Mouse (Mus musculus) cerebellum, postnatal 14 days (tissue): Measurements from ENCODE around the gene Cdkl4.

Experiments
- DNase-seq, 2 experiments: peaks; one replicate each; pipeline ENCODE4 v3.0.0; 2021; ENCODE audit warnings: mixed read lengths in 2 of 2

Gene Cdkl4

DNA sequence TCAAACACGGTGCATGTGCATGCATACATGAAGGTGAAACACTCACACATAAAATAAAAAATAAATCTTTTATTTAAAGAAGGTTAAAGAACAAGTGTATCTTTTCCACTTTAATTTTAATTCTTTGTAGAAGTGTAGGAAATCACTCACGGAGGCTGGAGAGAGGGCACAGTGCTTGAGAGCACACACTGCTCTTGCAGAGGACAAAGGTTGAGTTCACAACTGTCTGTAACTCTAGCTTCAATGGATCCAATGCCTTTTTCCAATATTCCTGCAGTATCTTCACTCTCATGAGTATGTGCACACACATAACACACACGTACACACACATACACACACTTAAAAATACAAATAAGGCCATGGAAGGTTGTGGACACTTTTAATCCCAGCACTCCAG, 67.2 kb downstream of the Cdkl4 start:
- no peak for DNase-seq

DNA sequence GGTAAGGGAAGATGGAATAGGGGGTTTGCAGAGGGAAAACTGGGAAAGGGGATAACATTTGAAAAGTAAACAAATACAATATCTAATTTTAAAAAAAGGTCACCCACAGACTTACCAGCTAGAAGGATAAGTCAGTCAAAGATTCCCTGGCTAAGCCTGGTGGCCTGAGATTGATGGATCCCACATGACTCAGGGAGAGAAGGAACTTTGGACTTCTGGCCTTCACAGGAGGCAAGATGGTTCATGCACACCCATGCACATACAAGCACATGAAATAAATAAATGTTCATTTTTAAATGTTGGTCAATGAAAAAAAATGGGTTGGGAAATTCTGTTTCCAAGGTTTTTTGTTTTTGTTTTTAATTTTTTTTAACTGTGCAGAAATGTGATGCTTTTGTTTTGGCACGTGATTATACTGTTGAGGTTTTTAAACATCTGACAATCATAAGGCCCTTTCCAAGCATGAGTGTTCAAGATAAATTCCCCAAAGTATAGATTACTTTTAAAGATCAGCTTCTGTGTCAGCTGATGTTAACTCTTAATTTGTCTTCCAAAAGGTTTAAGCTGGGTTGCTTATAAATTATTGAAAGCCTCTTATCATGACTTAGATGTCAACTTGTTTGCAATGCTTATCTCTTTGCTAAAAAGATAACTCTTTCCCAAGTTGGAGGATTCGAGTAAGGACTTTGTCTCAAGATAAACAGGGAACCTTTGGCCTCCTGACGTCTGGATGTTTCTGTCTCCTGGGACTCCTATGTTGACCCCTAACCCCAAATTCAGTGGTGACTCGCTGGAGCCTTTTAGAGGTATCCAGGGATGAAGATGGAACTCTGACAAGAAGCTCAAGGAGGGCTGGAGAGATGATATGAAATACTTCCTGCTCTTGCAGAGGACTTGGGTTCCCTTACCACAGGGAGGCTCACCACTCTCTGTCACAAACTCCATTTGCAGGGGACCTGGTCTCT, 67.8 kb downstream of the Cdkl4 start:
- no peak for DNase-seq

DNA sequence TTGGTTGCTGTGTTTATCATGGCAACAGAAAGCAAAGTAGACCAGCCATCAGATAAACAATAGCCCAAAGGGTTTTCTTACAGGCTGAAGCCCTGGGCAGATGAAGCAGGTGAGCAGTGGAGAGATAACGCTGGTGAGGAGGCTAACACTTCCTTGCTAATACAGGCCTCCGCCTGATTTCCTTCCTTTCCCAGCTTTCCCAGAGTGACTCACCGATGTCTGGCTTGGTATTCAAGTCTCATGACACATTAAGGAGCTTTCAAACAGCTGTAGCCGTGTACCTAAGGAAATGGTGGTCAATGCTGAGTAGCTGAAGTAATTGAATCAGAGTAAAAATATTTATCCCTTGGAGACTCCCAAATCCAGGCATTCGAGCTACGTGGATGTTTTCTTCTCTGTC, 71.8 kb downstream of the Cdkl4 start:
- no peak for DNase-seq

- no peak for DNase-seq
Observed at GRCm38 (mm10) chr17:80505342-80505741, 72.3 kb downstream of the Cdkl4 start.

DNA sequence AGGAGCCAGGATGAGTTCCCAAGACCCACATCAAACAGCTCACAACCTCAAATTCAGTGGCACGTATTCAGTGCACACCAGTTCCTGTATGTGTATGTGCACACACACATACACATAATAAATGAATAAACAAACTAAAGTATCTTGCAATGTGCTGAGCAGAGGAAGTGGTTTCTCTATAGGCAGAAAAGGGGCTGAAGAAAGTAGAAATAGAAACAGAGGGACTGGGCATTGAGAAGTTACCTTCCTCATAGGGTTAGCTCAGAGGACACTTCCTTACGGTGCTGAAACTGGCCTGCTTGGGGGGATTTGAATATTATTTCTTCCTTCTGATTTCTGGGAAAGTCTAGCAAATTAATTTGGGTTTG, 75.8 kb downstream of the Cdkl4 start:
- DNase-seq: no peak

GRCm38 (mm10) chr17:80501037-80501804, 76.4 kb downstream of the Cdkl4 start:
- no peak for DNase-seq

DNA sequence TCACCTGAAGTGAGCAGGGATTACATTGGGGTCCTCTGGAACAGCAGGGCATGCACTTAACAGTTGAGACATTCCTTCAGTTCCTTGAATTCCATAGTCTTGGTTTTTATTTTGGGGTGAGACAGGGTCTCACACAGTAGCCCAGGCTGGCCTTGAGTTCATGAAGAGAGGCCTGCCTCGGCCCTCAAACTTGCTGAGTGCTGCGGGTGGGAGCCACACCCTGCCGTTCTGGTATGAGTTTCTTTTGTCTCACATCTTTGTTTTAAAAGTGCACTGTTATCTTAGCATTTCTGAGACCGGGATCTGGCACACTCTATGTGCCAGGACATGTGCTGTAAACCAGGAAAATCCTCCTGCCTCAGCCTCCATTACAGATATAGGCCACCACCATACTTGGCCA, 77.6 kb downstream of the Cdkl4 start:
- DNase-seq: no peak

DNA sequence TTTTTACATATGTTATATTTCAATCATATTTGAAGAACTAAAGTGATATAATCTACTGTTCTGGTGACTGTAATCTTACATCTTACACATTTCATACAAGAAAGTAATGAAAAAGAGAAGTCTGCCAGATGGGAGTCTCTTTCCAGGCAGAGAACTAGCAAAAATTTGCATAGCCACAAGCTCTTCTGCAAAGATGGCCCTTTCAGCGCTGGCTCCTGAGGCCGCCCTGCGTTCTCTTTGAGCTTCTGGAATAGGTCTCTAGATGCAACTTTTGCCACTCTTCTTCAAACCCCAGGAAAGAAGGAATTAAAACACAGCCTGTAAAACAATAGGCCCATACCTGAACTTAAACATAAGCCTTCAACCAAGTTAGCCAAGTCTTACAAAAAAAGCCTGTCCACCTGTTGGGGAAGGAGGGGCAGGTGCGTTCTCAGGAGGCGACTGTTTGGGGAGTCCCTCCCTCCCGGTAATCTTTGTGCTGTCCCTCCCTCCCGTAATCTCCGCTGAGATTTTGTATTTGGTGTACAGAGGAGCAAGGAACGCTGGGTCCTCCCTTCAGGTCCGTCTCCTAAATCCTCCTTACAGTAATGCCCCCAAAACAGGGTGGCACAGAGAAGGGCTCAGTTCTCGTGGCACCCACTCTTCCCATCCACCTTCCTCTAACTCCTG, 78.9 kb downstream of the Cdkl4 start:
- no peak for DNase-seq

DNA sequence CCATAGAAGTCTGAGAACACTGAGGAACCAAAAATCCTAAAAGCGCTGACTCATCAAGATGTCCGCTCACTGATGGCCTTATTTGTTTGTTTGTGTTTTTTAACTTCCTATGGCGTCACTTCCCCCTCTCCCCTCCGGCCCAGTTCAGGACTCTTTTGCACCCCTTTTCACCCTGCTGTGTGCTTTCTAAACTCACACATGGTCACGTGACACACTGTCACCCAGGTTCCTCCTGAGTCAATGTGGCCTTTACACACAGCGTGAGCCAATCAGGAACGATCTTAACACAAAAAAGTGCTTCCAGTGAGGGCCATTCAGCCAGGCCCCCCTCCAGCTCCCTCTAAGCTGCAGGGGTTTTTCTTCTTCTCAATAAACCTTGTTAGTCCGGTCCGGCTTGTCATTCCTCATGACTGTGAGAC, 80.4 kb downstream of the Cdkl4 start:
- no peak for DNase-seq

- no peak for DNase-seq
Observed at GRCm38 (mm10) chr17:80496607-80497170, 80.9 kb downstream of the Cdkl4 start.

DNA sequence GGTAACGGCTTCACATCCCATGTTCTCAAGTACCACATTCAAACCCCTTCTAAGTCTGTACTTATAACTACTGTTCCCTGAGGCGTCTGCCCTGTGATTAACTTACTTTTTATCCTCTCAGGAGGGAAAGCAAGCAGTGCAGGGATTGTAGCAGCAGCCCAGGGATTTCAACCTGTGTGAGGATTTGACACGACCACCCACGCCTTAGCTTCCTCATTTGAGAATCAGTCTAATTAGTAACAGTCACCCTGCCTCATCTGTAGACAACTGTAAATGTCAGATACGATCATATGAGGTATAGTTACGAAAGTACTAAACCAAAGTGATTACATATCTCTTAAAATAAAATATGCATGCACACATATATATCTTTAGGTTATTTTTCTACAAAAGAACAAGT, 81.4 kb downstream of the Cdkl4 start:
- no peak for DNase-seq

GRCm38 (mm10) chr17:80493891-80494290, 83.7 kb downstream of the Cdkl4 start:
- DNase-seq: no peak

- DNase-seq: no peak
Observed at GRCm38 (mm10) chr17:80492811-80493210, 84.8 kb downstream of the Cdkl4 start.

DNA sequence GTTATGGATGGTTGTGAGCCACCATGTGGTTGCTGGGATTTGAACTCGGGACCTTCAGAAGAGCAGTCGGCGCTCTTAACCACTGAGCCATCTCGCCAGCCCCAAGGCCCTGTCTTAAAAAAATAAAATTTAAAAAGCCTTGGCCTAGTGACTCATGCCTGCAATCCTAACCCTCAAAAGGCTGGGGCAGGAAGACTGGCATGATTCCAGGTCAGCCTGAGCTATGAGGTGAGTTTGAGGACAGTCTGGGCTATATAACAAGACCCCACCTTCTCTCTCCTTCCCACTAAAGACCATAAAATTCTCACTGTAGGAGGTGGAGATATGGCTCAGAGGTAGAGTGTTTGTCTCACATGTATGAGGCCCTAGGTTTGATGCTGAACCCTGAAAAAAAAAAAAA, 85.3 kb downstream of the Cdkl4 start:
- no peak for DNase-seq

DNA sequence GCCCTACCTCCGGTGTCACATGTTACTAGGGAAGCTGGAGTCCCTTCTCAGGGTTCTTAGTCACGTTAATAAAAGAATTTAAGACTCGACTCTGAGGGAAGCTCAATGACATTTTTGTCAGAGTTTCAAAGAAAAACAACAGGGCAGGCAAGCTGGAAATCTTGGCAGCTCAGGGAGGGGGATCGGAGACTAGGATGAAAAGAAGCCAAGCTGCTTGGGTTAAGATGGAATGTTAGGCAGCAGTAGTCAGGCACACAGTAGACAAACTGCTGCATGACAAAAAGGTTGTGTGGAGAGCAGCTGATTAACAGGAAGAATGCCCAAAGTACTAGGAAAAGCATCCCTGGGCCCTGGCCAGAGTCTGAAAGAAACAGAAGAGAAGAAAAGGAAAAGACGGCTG, 87.4 kb downstream of the Cdkl4 start:
- DNase-seq: no peak

GRCm38 (mm10) chr17:80488918-80489317, 88.7 kb downstream of the Cdkl4 start:
- DNase-seq: no peak

DNA sequence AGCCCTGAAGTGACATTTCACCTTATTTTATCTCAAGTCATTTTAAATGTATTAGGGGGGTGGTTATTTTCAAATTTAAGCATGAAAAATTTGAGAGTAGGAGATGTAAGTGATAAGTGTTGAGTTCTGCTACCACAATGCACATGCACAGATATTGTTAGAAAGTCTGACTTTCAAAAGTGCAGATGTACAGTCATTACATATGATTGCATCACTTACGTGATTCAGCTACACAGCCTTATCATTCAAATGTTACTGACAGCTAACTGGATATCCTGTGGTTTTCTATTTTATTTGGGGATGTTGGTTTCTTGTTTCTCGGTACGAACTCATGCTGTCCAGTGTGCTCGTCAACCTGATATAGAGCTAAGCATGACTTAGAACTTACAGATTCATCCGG, 92.5 kb downstream of the Cdkl4 start:
- no peak for DNase-seq

DNA sequence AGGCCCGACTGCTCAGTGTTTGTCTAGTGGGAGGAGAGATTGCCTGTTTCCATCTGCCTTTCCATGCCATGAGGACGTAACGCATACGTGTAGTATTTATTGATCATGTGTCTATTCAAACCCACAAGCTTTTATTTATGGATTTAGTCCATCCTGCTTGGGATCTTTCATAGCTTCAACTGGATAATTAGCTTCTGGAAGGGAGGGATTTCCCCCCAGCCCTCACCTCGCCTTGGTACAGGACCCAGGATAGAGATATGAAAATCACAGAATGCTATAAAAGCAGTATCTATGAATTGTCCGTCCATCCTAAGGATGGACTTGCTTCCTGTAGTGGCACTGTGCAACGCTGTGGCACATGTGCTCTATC, 96.8 kb downstream of the Cdkl4 start:
- no peak for DNase-seq

DNA sequence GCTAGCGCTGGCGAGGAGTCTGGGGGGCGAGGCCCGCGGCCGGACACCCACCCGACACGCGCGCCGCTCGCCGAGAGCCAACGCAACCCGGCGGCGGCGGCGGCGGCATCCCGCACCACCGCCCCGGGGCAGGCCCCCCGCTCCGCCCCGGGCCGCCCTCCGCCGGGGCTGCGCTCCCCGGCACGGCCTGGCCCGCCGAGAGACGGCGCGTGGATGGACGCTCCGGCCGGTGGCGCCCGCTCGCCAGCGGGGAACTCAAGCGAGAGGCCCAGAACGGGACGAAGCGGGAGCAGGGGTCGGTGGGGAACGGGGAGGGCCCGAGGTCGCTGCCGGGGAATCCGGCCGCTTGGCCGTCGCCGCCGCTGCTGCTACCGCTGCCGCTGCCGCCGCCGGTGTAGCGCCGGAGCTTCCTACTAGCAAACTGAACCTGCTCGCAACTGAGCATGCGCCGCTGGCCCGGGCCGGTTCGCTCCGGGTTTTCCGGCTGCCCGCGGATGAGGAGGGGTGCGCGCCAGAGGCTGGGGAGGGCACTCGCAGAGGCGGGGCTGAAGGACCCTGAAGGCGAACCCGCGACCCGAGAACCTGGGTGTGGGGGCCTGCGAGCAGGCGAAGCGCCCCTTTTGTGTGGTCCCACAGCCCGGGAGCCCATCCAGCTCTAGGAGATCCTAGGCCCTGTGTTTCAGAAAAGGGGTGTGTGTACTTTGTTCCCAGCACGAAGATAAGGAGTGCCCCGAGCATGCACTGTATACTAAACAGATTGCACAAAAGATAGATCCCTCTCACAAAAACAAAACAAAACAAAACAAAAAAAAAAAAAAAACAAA, 97.4 kb downstream of the Cdkl4 start, which contains the start of gene Sos1:
Gene Sos1, minus strand, starts transcription at position 423 of the 824 bp plus-strand sequence.
- peak; percentile 98 to 99 for DNase-seq

GRCm38 (mm10) chr17:80479295-80480030, 98.2 kb downstream of the Cdkl4 start:
- peak; percentile 58 to 65 for DNase-seq

GRCm38 (mm10) chr17:80477679-80478078, 99.9 kb downstream of the Cdkl4 start:
- no peak for DNase-seq
